ENCODE assay signal across 10 mouse cellular contexts in genomic region chr3:103575156-103575892, GRCm38 (mm10). TPM values are rescaled to one million over a fixed set of nuclear protein-coding genes. Genes with fewer than 3 reads are reported as not detected.
DNase-seq lines count a peak whose midpoint lies in the region; ATAC-seq and TF ChIP-seq lines count a peak whose summit lies in the region.
"Had no signal": no experiment of that assay in that cellular context is flagged by ENCODE, and none has a peak within 500 bp of the region (broad histone marks: within the 10 kb centered on the region; RNA-seq: fewer than 3 reads in every experiment).

Gene Syt6 (plus strand): TSS chr3:103575231.

- H3K27me3 ChIP-seq in heart, postnatal 0 days (ENCODE audit: control insufficient read depth, insufficient read depth, low read length): peaks cover 74% of the 10 kb centered on the region
- peaks cover 50% of the 10 kb centered on the region for H3K27me3 ChIP-seq in embryonic facial prominence, embryonic 11.5 days (ENCODE audit: control insufficient read depth, insufficient read depth, low read length)
- H3K27me3 ChIP-seq in neural tube, embryonic 13.5 days: peaks cover 76% of the 10 kb centered on the region

- H3K4me3 ChIP-seq in heart, postnatal 0 days (ENCODE audit: low read depth, low read length): peak within 1 kb of the TSS; percentile 49
- peak within 1 kb of the TSS; percentile 43 for H3K4me3 ChIP-seq in embryonic facial prominence, embryonic 11.5 days (ENCODE audit: low read depth, low read length)
- peak within 1 kb of the TSS; percentile 58 for H3K4me3 ChIP-seq in neural tube, embryonic 13.5 days
- no peak within 1 kb of the TSS for H3K4me3 ChIP-seq in lung, adult 2 months (replicated peaks; ENCODE audit: extremely low read depth, low read depth, low read length)

- DNase-seq in heart, postnatal 0 days (ENCODE audit: low spot score): no peak
- no peak for DNase-seq in heart, postnatal 10 days
- DNase-seq in R1 (ENCODE audit: low read depth, low spot score): peak; percentile 27
- peak; percentile 24 for DNase-seq in embryonic facial prominence, embryonic 11.5 days (ENCODE audit: low spot score)
- DNase-seq in left cerebral cortex, postnatal 10 days (ENCODE audit: extremely low spot score in 1 of 2, low spot score in 2 of 2): peak in 1 of 2 experiments; percentile 54
- no peak for DNase-seq in spleen, adult 18-20 months
- DNase-seq in lung, adult 2 months: no peak

- ATAC-seq in heart, postnatal 0 days (ENCODE audit: insufficient read depth, low read depth): no peak
- 0 out of 2 replicates have a peak, but pooled peaks have one; percentile 45 for ATAC-seq in embryonic facial prominence, embryonic 11.5 days (replicated peaks; ENCODE audit: insufficient number of reproducible peaks, low FRiP score, low TSS enrichment, low read depth)
- peak; percentile 29; the same call in 1 of the 2 replicates for ATAC-seq in neural tube, embryonic 13.5 days (ENCODE audit: low read depth)
- ATAC-seq: Patski had no signal

- intact Hi-C loops in heart, postnatal 10 days (cut with DNase I): no loop called here
- intact Hi-C loops in left cerebral cortex, postnatal 10 days (cut with DNase I): loop anchor here (5.0 kb wide), 1 partner anchor 157 kb away; no protein-coding TSS in a partner anchor

- H3K9me3 ChIP-seq in heart, postnatal 0 days (replicated peaks; ENCODE audit: control insufficient read depth, low read length): no peaks in the 10 kb centered on the region
- H3K9me3 ChIP-seq in embryonic facial prominence, embryonic 11.5 days (replicated peaks; ENCODE audit: control insufficient read depth, low read length): no peaks in the 10 kb centered on the region
- H3K9me3 ChIP-seq in neural tube, embryonic 13.5 days: no peaks in the 10 kb centered on the region

- H3K9ac ChIP-seq in heart, postnatal 0 days (replicated peaks; ENCODE audit: low read depth, low read length): no peak within 1 kb of the TSS
- peak within 1 kb of the TSS; percentile 57 for H3K9ac ChIP-seq in embryonic facial prominence, embryonic 11.5 days (replicated peaks; ENCODE audit: low read length)
- H3K9ac ChIP-seq in neural tube, embryonic 13.5 days: peak within 1 kb of the TSS; percentile 82

- peaks cover 7% of the 10 kb centered on the region; the same call in 1 of the 2 replicates for H3K4me1 ChIP-seq in heart, postnatal 0 days (ENCODE audit: control insufficient read depth, insufficient read depth)
- peaks cover 10% of the 10 kb centered on the region for H3K4me1 ChIP-seq in embryonic facial prominence, embryonic 11.5 days (ENCODE audit: control insufficient read depth, insufficient read depth, low read length)
- peaks cover 56% of the 10 kb centered on the region for H3K4me1 ChIP-seq in neural tube, embryonic 13.5 days (replicated peaks)
- H3K4me1 ChIP-seq in lung, adult 2 months (ENCODE audit: control insufficient read depth, insufficient read depth, low read length): peaks cover 7% of the 10 kb centered on the region

- no peak for TF ChIP-seq POLR2A in lung, adult 2 months (IDR thresholded peaks at IDR 0.05; ENCODE audit: borderline replicate concordance, extremely low read depth, low read depth, low read length)

- no peaks in the 10 kb centered on the region for H3K36me3 ChIP-seq in heart, postnatal 0 days (replicated peaks; ENCODE audit: control insufficient read depth, insufficient read depth, low read length)
- H3K36me3 ChIP-seq in embryonic facial prominence, embryonic 11.5 days (replicated peaks; ENCODE audit: control insufficient read depth, insufficient read depth, low read depth, low read length): no peaks in the 10 kb centered on the region
- H3K36me3 ChIP-seq in neural tube, embryonic 13.5 days: no peaks in the 10 kb centered on the region

- TF ChIP-seq CTCF in heart, postnatal 0 days (IDR thresholded peaks at IDR 0.05; ENCODE audit: low read depth): no peak
- TF ChIP-seq CTCF in lung, adult 2 months (IDR thresholded peaks at IDR 0.05; ENCODE audit: insufficient read depth, low read length): no peak

- 2% methylated on average over 44 of the region's 44 CpGs for WGBS in heart, postnatal 0 days
- WGBS in embryonic facial prominence, embryonic 11.5 days: under 1% methylated on average over 44 of the region's 44 CpGs
- WGBS in neural tube, embryonic 13.5 days: under 1% methylated on average over 44 of the region's 44 CpGs
- WGBS in lung, adult 2 months: 1% methylated on average over 44 of the region's 44 CpGs

- peak within 1 kb of the TSS; percentile 68 for H3K4me2 ChIP-seq in heart, postnatal 0 days (ENCODE audit: low read depth, low read length)
- peak within 1 kb of the TSS; percentile 95 for H3K4me2 ChIP-seq in embryonic facial prominence, embryonic 11.5 days (ENCODE audit: low read depth, low read length)
- peak within 1 kb of the TSS; percentile 91 for H3K4me2 ChIP-seq in neural tube, embryonic 13.5 days

- TF ChIP-seq EP300 in heart, postnatal 0 days (IDR thresholded peaks at IDR 0.05; ENCODE audit: low read depth): no peak

- no peak within 1 kb of the TSS for H3K27ac ChIP-seq in heart, postnatal 0 days (ENCODE audit: low read depth)
- no peak within 1 kb of the TSS for H3K27ac ChIP-seq in embryonic facial prominence, embryonic 11.5 days (replicated peaks; ENCODE audit: low read depth, low read length)
- no peak within 1 kb of the TSS for H3K27ac ChIP-seq in neural tube, embryonic 13.5 days (replicated peaks)
- H3K27ac ChIP-seq: macrophage had no signal

RNA-seq across cellular contexts. Expression of gene Syt6, which starts in this region (rescaled TPM):
- total RNA-seq in heart, postnatal 0 days (2014; rRNA removed; ENCODE audit: low replicate concordance): not detected in 2 replicates
- not detected in 2 replicates for polyA plus RNA-seq in heart, postnatal 0 days (2015; fragmentation: Nextera tagmentation; extraction: Ambion mirVana)
- not detected for total RNA-seq in heart, postnatal 10 days (2021)
- 3.2 and 4.5 TPM in 2 replicates for polyA plus RNA-seq in embryonic facial prominence, embryonic 11.5 days (2014; fragmentation: Nextera tagmentation; extraction: Ambion mirVana)
- total RNA-seq in left cerebral cortex, postnatal 10 days (2021): 10 to 100 TPM; 19.0 to 20.3 TPM
- 9.3 and 11.8 TPM in 2 replicates for polyA plus RNA-seq in neural tube, embryonic 13.5 days (2015; fragmentation: Nextera tagmentation; extraction: Ambion mirVana)
- 0.63 and 1.1 TPM in 2 replicates for polyA plus RNA-seq in lung, adult 2 months (2012; rRNA removed)
- polyA plus RNA-seq: macrophage, Patski had no signal

Comparison
In these comparisons a context has a peak if more than half of its experiments do, and no peak if none do; other contexts are left out.
1. RNA of gene Syt6 (total RNA-seq): 19.0 to 20.3 TPM in left cerebral cortex, postnatal 10 days; not detected in heart, postnatal 10 days and not detected in heart, postnatal 0 days; every median in the first group is over 10 times any median in the second.
2. DNase-seq: peak in R1 (single experiment) and embryonic facial prominence, embryonic 11.5 days (single experiment); none in heart, postnatal 0 days (single experiment), heart, postnatal 10 days (0 of 2), spleen, adult 18-20 months (0 of 2) and lung, adult 2 months (single experiment).
3. Peak in every context shown above with its lines, with median percentiles within 50 percentile points of each other: H3K4me2 ChIP-seq.